Mouse (Mus musculus): ENCODE results near the gene Arhgap33. TPM values are rescaled to one million over a fixed set of nuclear protein-coding genes. Genes with fewer than 3 reads are reported as not detected.

Arhgap33 gene
- polyA plus RNA-seq (2012; rRNA removed) (7.1 and 7.9 TPM in 2 replicates), polyA plus RNA-seq (2014; fragmentation: Nextera tagmentation; extraction: Ambion mirVana) (1.3 and 2.0 TPM in 2 replicates)

- ATAC-seq (ENCODE audit: insufficient read depth) (peak; percentile 96), DNase-seq (ENCODE audit: low read depth in 3 of 3, low spot score in 3 of 3) (peak; percentile 96 to 97 (median 96))
- no peak for TF ChIP-seq EP300 (IDR thresholded peaks at IDR 0.05; ENCODE audit: low read depth)
- TF ChIP-seq CTCF (IDR thresholded peaks at IDR 0.05; ENCODE audit: low read depth): no peak
- Histone ChIP-seq H3K9me3 (ENCODE audit: control insufficient read depth, low read length) (no peaks in the 10 kb centered on the region), H3K36me3 (replicated peaks; ENCODE audit: control insufficient read depth, insufficient read depth, low read depth) (no peaks in the 10 kb centered on the region; the same call in 1 of the 2 replicates), H3K4me1 (replicated peaks; ENCODE audit: control insufficient read depth in 2 of 2, insufficient read depth in 2 of 2, low read length in 1 of 2) (peaks cover 6 to 11% of the 10 kb centered on the region in 2 experiments), H3K27ac (peak within 1 kb of the TSS; percentile 41; the same call in 1 of the 2 replicates), H3K9ac (replicated peaks) (peak within 1 kb of the TSS; percentile 62), H3K4me2 (ENCODE audit: low read depth) (peak within 1 kb of the TSS; percentile 80), H3K4me3 (ENCODE audit: insufficient read depth in 1 of 2, low read depth in 2 of 2, low read length in 2 of 2) (peak within 1 kb of the TSS; percentile 68 to 97), H3K27me3 (ENCODE audit: control insufficient read depth, insufficient read depth, low read length) (no peaks in the 10 kb centered on the region)
- under 1% methylated on average over 68 of the region's 84 CpGs for WGBS (ENCODE audit: insufficient replicate concordance)
Observed at GRCm38 (mm10) chr7:30534633-30535577, at the start of gene Arhgap33. TSS of gene Arhgap33 (minus strand) at chr7:30535060.

- WGBS (ENCODE audit: insufficient replicate concordance): 86% methylated on average over 10 of the region's 10 CpGs
- H3K4me2 ChIP-seq (ENCODE audit: low read depth): no peak overlapping the region
- TF ChIP-seq EP300 (IDR thresholded peaks at IDR 0.05; ENCODE audit: low read depth) (no peak), CTCF (IDR thresholded peaks at IDR 0.05; ENCODE audit: low read depth) (no peak)
- H3K27me3 ChIP-seq (ENCODE audit: control insufficient read depth, insufficient read depth, low read length): no peaks in the 10 kb centered on the region
- H3K36me3 ChIP-seq (replicated peaks; ENCODE audit: control insufficient read depth, insufficient read depth, low read depth): peaks cover 52% of the 10 kb centered on the region
- H3K4me1 ChIP-seq (replicated peaks; ENCODE audit: control insufficient read depth in 2 of 2, insufficient read depth in 2 of 2, low read length in 1 of 2): peaks cover 0 to 6% of the 10 kb centered on the region in 2 experiments
- no peak overlapping the region for H3K27ac ChIP-seq
- ATAC-seq (ENCODE audit: insufficient read depth) (no peak), DNase-seq (ENCODE audit: low read depth in 3 of 3, low spot score in 3 of 3) (no peak)
- H3K9me3 ChIP-seq (ENCODE audit: control insufficient read depth, low read length): no peaks in the 10 kb centered on the region
- no peak overlapping the region for H3K9ac ChIP-seq (replicated peaks)
- no peak overlapping the region for H3K4me3 ChIP-seq (ENCODE audit: insufficient read depth in 1 of 2, low read depth in 2 of 2, low read length in 2 of 2)
Observed at GRCm38 (mm10) chr7:30584339-30584738, 49.5 kb upstream of the Arhgap33 start.

GRCm38 (mm10) chr7:30581547-30581946 lies 46.7 kb upstream of the Arhgap33 start:
- Histone ChIP-seq H3K4me3 (ENCODE audit: insufficient read depth in 1 of 2, low read depth in 2 of 2, low read length in 2 of 2) (no peak overlapping the region), H3K4me1 (replicated peaks; ENCODE audit: control insufficient read depth in 2 of 2, insufficient read depth in 2 of 2, low read length in 1 of 2) (no peaks in the 10 kb centered on the region), H3K9ac (replicated peaks) (no peak overlapping the region), H3K36me3 (replicated peaks; ENCODE audit: control insufficient read depth, insufficient read depth, low read depth) (peaks cover 77% of the 10 kb centered on the region), H3K4me2 (ENCODE audit: low read depth) (no peak overlapping the region), H3K27ac (no peak overlapping the region), H3K9me3 (ENCODE audit: control insufficient read depth, low read length) (no peaks in the 10 kb centered on the region), H3K27me3 (ENCODE audit: control insufficient read depth, insufficient read depth, low read length) (no peaks in the 10 kb centered on the region)
- DNase-seq (ENCODE audit: low read depth in 3 of 3, low spot score in 3 of 3): no peak
- TF ChIP-seq CTCF (IDR thresholded peaks at IDR 0.05; ENCODE audit: low read depth) (no peak), EP300 (IDR thresholded peaks at IDR 0.05; ENCODE audit: low read depth) (no peak)
- no peak for ATAC-seq (ENCODE audit: insufficient read depth)
- 91% methylated on average over 16 of the region's 16 CpGs for WGBS (ENCODE audit: insufficient replicate concordance)

- TF ChIP-seq CTCF (IDR thresholded peaks at IDR 0.05; ENCODE audit: low read depth): no peak
- TF ChIP-seq EP300 (IDR thresholded peaks at IDR 0.05; ENCODE audit: low read depth): no peak
- Histone ChIP-seq H3K9ac (replicated peaks) (no peak overlapping the region), H3K4me2 (ENCODE audit: low read depth) (no peak overlapping the region), H3K4me3 (ENCODE audit: insufficient read depth in 1 of 2, low read depth in 2 of 2, low read length in 2 of 2) (no peak overlapping the region), H3K4me1 (replicated peaks; ENCODE audit: control insufficient read depth in 2 of 2, insufficient read depth in 2 of 2, low read length in 1 of 2) (no peaks in the 10 kb centered on the region), H3K9me3 (ENCODE audit: control insufficient read depth, low read length) (no peaks in the 10 kb centered on the region), H3K36me3 (replicated peaks; ENCODE audit: control insufficient read depth, insufficient read depth, low read depth) (peaks cover 83% of the 10 kb centered on the region), H3K27me3 (ENCODE audit: control insufficient read depth, insufficient read depth, low read length) (no peaks in the 10 kb centered on the region), H3K27ac (no peak overlapping the region)
- WGBS (ENCODE audit: insufficient replicate concordance): 84% methylated on average over 8 of the region's 8 CpGs
- ATAC-seq (ENCODE audit: insufficient read depth) (no peak), DNase-seq (ENCODE audit: low read depth in 3 of 3, low spot score in 3 of 3) (no peak)
Observed at GRCm38 (mm10) chr7:30579950-30580349, 45.1 kb upstream of the Arhgap33 start.

- ATAC-seq (ENCODE audit: insufficient read depth) (no peak), DNase-seq (ENCODE audit: low read depth in 3 of 3, low spot score in 3 of 3) (no peak)
- 65% methylated on average over 2 of the region's 2 CpGs for WGBS (ENCODE audit: insufficient replicate concordance)
- no peaks in the 10 kb centered on the region for H3K27me3 ChIP-seq (ENCODE audit: control insufficient read depth, insufficient read depth, low read length)
- TF ChIP-seq EP300 (IDR thresholded peaks at IDR 0.05; ENCODE audit: low read depth) (no peak), CTCF (IDR thresholded peaks at IDR 0.05; ENCODE audit: low read depth) (no peak)
- H3K27ac ChIP-seq: no peak overlapping the region
- no peaks in the 10 kb centered on the region for H3K9me3 ChIP-seq (ENCODE audit: control insufficient read depth, low read length)
- peaks cover 0 to 4% of the 10 kb centered on the region in 2 experiments; a peak in 2 of 4 replicates for H3K4me1 ChIP-seq (replicated peaks; ENCODE audit: control insufficient read depth in 2 of 2, insufficient read depth in 2 of 2, low read length in 1 of 2)
- no peak overlapping the region for H3K9ac ChIP-seq (replicated peaks)
- H3K4me2 ChIP-seq (ENCODE audit: low read depth): no peak overlapping the region
- no peak overlapping the region for H3K4me3 ChIP-seq (ENCODE audit: insufficient read depth in 1 of 2, low read depth in 2 of 2, low read length in 2 of 2)
- H3K36me3 ChIP-seq (replicated peaks; ENCODE audit: control insufficient read depth, insufficient read depth, low read depth): peaks cover 85% of the 10 kb centered on the region
Observed at GRCm38 (mm10) chr7:30572969-30573368, 38.1 kb upstream of the Arhgap33 start.

Measured in liver, embryonic 14.5 days (tissue).